Mouse (Mus musculus) heart, adult 2 months (tissue): ENCODE data around the gene Rpap1. TPM values are rescaled to one million over a fixed set of nuclear protein-coding genes. Genes with fewer than 3 reads are reported as not detected.

Experiments used
- DNase-seq, 2 experiments: peaks; one replicate each; pipeline ENCODE4 v3.0.0; 2021
- H3K27ac ChIP-seq: fragments of 200-600 bp; 2 replicates; pipeline ENCODE4 v1.8.1; 2022
- H3K27me3 ChIP-seq: fragments of 200-500 bp; 2 replicates; pipeline ENCODE4 v1.6.1; 2012; ENCODE audit warnings: mild to moderate bottlenecking, low read length, inconsistent platforms, mixed read lengths; ENCODE audit not compliant: control insufficient read depth, insufficient read depth
- H3K36me3 ChIP-seq: fragments of 200-500 bp; 2 replicates; pipeline ENCODE4 v1.6.1; 2012; ENCODE audit warnings: low read length, inconsistent platforms; ENCODE audit not compliant: control insufficient read depth, insufficient read depth
- H3K4me1 ChIP-seq: fragments of 200-500 bp; 2 replicates; pipeline ENCODE4 v1.6.1; 2011; ENCODE audit warnings: low read length; ENCODE audit not compliant: control insufficient read depth, insufficient read depth
- H3K4me3 ChIP-seq: fragments of 200-600 bp; 2 replicates; pipeline ENCODE4 v1.8.1; 2022
- H3K79me2 ChIP-seq: fragments of 200-500 bp; replicated peaks from 2 replicates; pipeline ENCODE4 v1.6.1; 2012; ENCODE audit warnings: mild to moderate bottlenecking, inconsistent platforms, low read length, moderate library complexity, mixed read lengths; ENCODE audit not compliant: control insufficient read depth, insufficient read depth
- H3K9ac ChIP-seq: fragments of 200-500 bp; 2 replicates; pipeline ENCODE4 v1.6.1; 2012; ENCODE audit warnings: low read depth, mild to moderate bottlenecking, control low read depth, inconsistent platforms, low read length, mixed read lengths
- CTCF ChIP-seq: fragments of 200-600 bp; IDR thresholded peaks from 2 replicates; pipeline ENCODE4 v1.8.1; 2022; ENCODE audit warnings: antibody characterized with exemption, mild to moderate bottlenecking, moderate library complexity
- EP300 ChIP-seq: fragments of 200-500 bp; IDR thresholded peaks from 2 replicates; pipeline ENCODE4 v1.6.1; 2011; ENCODE audit warnings: low read depth, low read length, control low read depth; ENCODE audit not compliant: insufficient read depth
- POLR2A ChIP-seq: fragments of 200-500 bp; IDR thresholded peaks from 2 replicates; pipeline ENCODE4 v1.6.1; 2011; ENCODE audit warnings: mild to moderate bottlenecking, low read depth, low read length, control low read depth; ENCODE audit not compliant: insufficient read depth
- WGBS: fragments of 180-500 bp; shearing (Covaris S2); methylation state at CpG from one replicate; pipeline ENCODE4 v1.1.7; 2018; 5-methylcytosine and 5-hydroxymethylcytosine counted together
- intact Hi-C: fragments of 180-260 bp; cut with DNase I; formaldehyde crosslinking; loops from one replicate; pipeline ENCODE4 v1.15.1; 2025
- polyA plus RNA-seq: library from polyadenylated mRNA; depleted of rRNA; stranded (reverse); fragments of >200 nt; gene quantifications from 2 replicates; pipeline ENCODE4 v1.2.3, GENCODE M21; 2012
- total RNA-seq, 2 experiments: library from RNA; stranded (reverse); gene quantifications; 2 replicates each; pipeline ENCODE4 v1.2.3; 2021

Gene Rpap1
- total and polyA plus RNA-seq, 3 experiments, result 12.1 to 13.3 (median 12.2) TPM

DNA sequence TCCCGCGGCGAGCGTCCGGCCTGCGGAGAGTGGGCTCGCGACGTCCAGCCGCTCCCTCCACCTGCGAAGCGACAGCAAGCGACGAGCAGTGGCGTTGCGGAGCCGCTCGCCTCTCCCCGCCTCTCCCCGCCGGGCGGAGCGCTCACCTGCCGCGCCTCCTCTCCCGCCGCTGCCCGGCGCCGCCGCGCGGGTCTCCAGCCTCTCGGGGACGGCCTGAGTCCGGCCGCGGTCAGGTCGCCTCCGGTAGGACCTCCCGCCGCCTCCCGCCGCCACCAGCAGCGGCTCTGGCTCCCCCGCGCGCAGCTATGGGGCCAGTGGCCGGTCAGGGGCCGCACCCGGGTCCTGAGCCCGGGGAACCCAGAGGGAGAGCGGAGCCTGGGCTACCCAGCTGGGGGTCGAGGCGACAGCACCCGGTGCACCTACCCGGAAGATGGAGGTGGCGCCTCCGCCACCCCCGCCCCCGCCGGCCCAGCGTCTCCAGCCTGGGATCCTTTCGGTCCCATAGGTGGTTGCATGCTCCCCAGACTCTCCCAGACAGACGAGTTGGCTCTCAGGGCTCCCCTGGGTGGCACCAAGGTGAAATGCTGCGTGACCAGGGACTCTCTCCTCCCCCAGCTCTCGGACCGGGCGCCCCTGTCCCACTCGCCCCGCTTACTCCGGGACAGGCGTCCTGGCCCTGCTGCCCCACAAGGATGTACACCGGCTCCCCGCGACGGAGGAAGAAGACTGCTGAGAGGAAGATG lies 29.1 kb downstream of the Rpap1 start:
- DNase-seq, result peak; percentile 22 to 50
- peak overlapping the region; percentile 62 for H3K4me3 ChIP-seq
- no peak overlapping the region for H3K27ac ChIP-seq
- no peaks in the 10 kb centered on the region for H3K79me2 ChIP-seq
- H3K9ac ChIP-seq, result peak overlapping the region; percentile 54
- H3K4me1 ChIP-seq, result peaks cover 1% of the 10 kb centered on the region; the same call in 1 of the 2 replicates
- no peaks in the 10 kb centered on the region for H3K36me3 ChIP-seq
- intact Hi-C loops, result no loop called here
- TF ChIP-seq CTCF (no peak), POLR2A (no peak), EP300 (no peak)
- under 1% methylated on average over 74 of the region's 77 CpGs for WGBS
- H3K27me3 ChIP-seq, result peaks cover 15% of the 10 kb centered on the region

GRCm38 (mm10) chr2:119757601-119758100 lies 29.7 kb downstream of the Rpap1 start:
- H3K9ac ChIP-seq, result peak overlapping the region; percentile 54
- DNase-seq, result no peak
- H3K4me1 ChIP-seq, result peaks cover 1% of the 10 kb centered on the region; the same call in 1 of the 2 replicates
- H3K79me2 ChIP-seq, result no peaks in the 10 kb centered on the region
- 8% methylated on average over 31 of the region's 31 CpGs for WGBS
- no peak for TF ChIP-seq EP300
- TF ChIP-seq POLR2A, result no peak
- no peak for TF ChIP-seq CTCF
- H3K36me3 ChIP-seq, result no peaks in the 10 kb centered on the region
- H3K27ac ChIP-seq, result no peak overlapping the region
- peak overlapping the region; percentile 62 for H3K4me3 ChIP-seq
- peaks cover 15% of the 10 kb centered on the region for H3K27me3 ChIP-seq
- intact Hi-C loops, result no loop called here

- TF ChIP-seq EP300 (no peak), CTCF (no peak), POLR2A (no peak)
- Histone ChIP-seq H3K36me3 (no peaks in the 10 kb centered on the region), H3K27ac (no peak overlapping the region), H3K4me3 (no peak overlapping the region), H3K27me3 (peaks cover 1% of the 10 kb centered on the region; the same call in 1 of the 2 replicates), H3K79me2 (no peaks in the 10 kb centered on the region), H3K4me1 (no peaks in the 10 kb centered on the region), H3K9ac (no peak overlapping the region)
- WGBS, result 72% methylated on average over 13 of the region's 13 CpGs
- no peak for DNase-seq
- intact Hi-C loops, result no loop called here
Measured at GRCm38 (mm10) chr2:119749260-119749659, 38.1 kb downstream of the Rpap1 start.

DNA sequence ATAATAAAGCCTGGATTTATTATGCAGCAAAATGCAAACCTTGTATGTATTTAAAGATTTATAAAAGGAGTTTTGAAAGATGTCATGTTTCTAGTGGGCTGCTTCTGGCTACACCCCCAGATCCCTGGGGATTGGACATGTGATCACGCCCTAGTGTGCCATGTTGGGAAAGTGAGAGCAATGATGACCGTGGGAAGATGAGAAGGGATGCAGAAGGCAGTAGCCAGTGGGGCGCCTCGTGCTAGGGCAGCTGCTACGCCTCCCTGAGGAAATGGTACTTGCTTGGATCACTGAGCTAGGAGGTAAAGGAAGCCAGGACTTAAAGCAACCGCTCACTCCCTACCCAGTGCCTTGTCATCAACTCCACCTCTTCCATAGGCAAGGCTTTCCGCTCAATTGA lies 39.8 kb downstream of the Rpap1 start:
- no peak for DNase-seq
- no peaks in the 10 kb centered on the region for H3K79me2 ChIP-seq
- TF ChIP-seq CTCF, result no peak
- TF ChIP-seq EP300, result no peak
- TF ChIP-seq POLR2A, result no peak
- no peaks in the 10 kb centered on the region for H3K36me3 ChIP-seq
- no peak overlapping the region for H3K9ac ChIP-seq
- H3K27ac ChIP-seq, result no peak overlapping the region
- peaks cover 3% of the 10 kb centered on the region for H3K4me1 ChIP-seq
- no peak overlapping the region for H3K4me3 ChIP-seq
- 67% methylated on average over 7 of the region's 7 CpGs for WGBS
- H3K27me3 ChIP-seq, result peaks cover 15% of the 10 kb centered on the region
- intact Hi-C loops, result no loop called here

GRCm38 (mm10) chr2:119745281-119745680 lies 42.1 kb downstream of the Rpap1 start:
- no peak overlapping the region for H3K9ac ChIP-seq
- peaks cover 3% of the 10 kb centered on the region for H3K4me1 ChIP-seq
- H3K4me3 ChIP-seq, result no peak overlapping the region
- 16% methylated on average over 1 of the region's 1 CpGs for WGBS
- TF ChIP-seq EP300, result no peak
- peak; percentile 63 for TF ChIP-seq CTCF
- peaks cover 18% of the 10 kb centered on the region for H3K27me3 ChIP-seq
- intact Hi-C loops, result no loop called here
- H3K36me3 ChIP-seq, result no peaks in the 10 kb centered on the region
- H3K27ac ChIP-seq, result no peak overlapping the region
- no peaks in the 10 kb centered on the region for H3K79me2 ChIP-seq
- DNase-seq, result no peak
